Mouse (Mus musculus) brain, embryonic 14.5 days (tissue): ENCODE data around the gene Hist1h4h.

ENCODE experiments used
- CTCF ChIP-seq: fragments of 200-500 bp; IDR thresholded peaks from 2 replicates; pipeline ENCODE4 v1.5.1; 2012; ENCODE audit warnings: inconsistent platforms, mild to moderate bottlenecking, moderate library complexity, borderline replicate concordance; ENCODE audit not compliant: insufficient read depth, insufficient read length; ENCODE audit errors: extremely low read depth
- POLR2A ChIP-seq: fragments of 200-500 bp; IDR thresholded peaks from 2 replicates; pipeline ENCODE4 v1.6.1; 2012; ENCODE audit warnings: mild to moderate bottlenecking, inconsistent platforms, borderline replicate concordance; ENCODE audit not compliant: poor library complexity, insufficient read depth, insufficient read length, severe bottlenecking; ENCODE audit errors: extremely low read depth

DNA sequence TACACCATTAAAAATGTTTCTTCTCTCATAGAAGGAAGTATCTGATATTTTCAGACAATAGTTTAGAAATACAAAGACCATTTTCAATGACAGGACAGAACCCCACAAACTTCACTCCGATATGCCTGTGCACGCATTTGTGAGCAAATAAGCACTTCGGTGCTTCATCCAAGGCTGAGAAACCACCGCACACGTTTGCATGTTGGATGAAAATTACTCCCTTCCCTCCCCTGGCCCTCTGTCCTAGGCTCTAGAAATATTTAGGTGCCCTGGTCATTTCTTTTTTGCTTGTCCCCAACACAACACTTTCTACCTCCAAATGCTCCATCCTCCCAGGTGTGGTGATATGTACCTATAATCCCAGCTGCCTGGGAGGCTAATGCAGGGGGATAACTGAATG lies 29.3 kb upstream of the Hist1h4h start:
- TF ChIP-seq CTCF: no peak
- TF ChIP-seq POLR2A: no peak
